Mouse (Mus musculus) ZHBTc4 (cell line): ENCODE results near the gene Fam69a.
A peak's percentile ranks its signal among the peaks of the same experiment; 100 is the strongest.
"Not testable (repeated sequence)": the region's sequence is repeated elsewhere in the genome, so short reads cannot be mapped to it uniquely, and the experiment has no call there.

Experiments used
- DNase-seq: peaks from one replicate; pipeline ENCODE4 v3.0.0-alpha.2; 2011; ENCODE audit warnings: low read depth, low spot score

Fam69a gene

GRCm38 (mm10) chr5:107947548-107947947, 39.3 kb downstream of the Fam69a start:
- DNase-seq = no peak

- DNase-seq = no peak
Observed at GRCm38 (mm10) chr5:107946475-107946874, 40.4 kb downstream of the Fam69a start.

- no peak for DNase-seq
Observed at GRCm38 (mm10) chr5:107943526-107943925, 43.4 kb downstream of the Fam69a start.

- DNase-seq = no peak
Observed at GRCm38 (mm10) chr5:107942941-107943340, 43.9 kb downstream of the Fam69a start.

- DNase-seq = peak; percentile 61
Observed at GRCm38 (mm10) chr5:107941222-107941621, 45.7 kb downstream of the Fam69a start.

GRCm38 (mm10) chr5:107939701-107940100, 47.2 kb downstream of the Fam69a start:
- DNase-seq = peak; percentile 74

- DNase-seq = no peak
Observed at GRCm38 (mm10) chr5:107938886-107939285, 48.0 kb downstream of the Fam69a start.

- DNase-seq = not testable (repeated sequence)
Observed at GRCm38 (mm10) chr5:107938483-107938882, 48.4 kb downstream of the Fam69a start.

GRCm38 (mm10) chr5:107936625-107937389, 50.1 kb downstream of the Fam69a start:
- no peak for DNase-seq

GRCm38 (mm10) chr5:107934770-107935543, 51.9 kb downstream of the Fam69a start:
- DNase-seq = no peak

- DNase-seq = no peak
Observed at GRCm38 (mm10) chr5:107933202-107933974, 53.5 kb downstream of the Fam69a start.

- no peak for DNase-seq
Observed at GRCm38 (mm10) chr5:107932556-107932955, 54.3 kb downstream of the Fam69a start.

GRCm38 (mm10) chr5:107926550-107927249, 60.2 kb downstream of the Fam69a start:
- no peak for DNase-seq

GRCm38 (mm10) chr5:107924564-107924963, 62.3 kb downstream of the Fam69a start:
- no peak for DNase-seq

- DNase-seq = no peak
Observed at GRCm38 (mm10) chr5:107922836-107923235, 64.0 kb downstream of the Fam69a start.

- peak; percentile 70 for DNase-seq
Observed at GRCm38 (mm10) chr5:107921400-107922252, 65.3 kb downstream of the Fam69a start.

GRCm38 (mm10) chr5:107915280-107915679, 71.6 kb downstream of the Fam69a start:
- DNase-seq = no peak

- DNase-seq = no peak
Observed at GRCm38 (mm10) chr5:107911012-107911411, 75.9 kb downstream of the Fam69a start.

GRCm38 (mm10) chr5:107910084-107910616, 76.7 kb downstream of the Fam69a start:
- peak; percentile 56 for DNase-seq

- no peak for DNase-seq
Observed at GRCm38 (mm10) chr5:107909668-107910067, 77.2 kb downstream of the Fam69a start.
